Mouse (Mus musculus) bone marrow macrophage, adult 2 months (primary cell): Measurements from ENCODE around the gene Rin3.

Source experiments
- CTCF ChIP-seq: IDR thresholded peaks from 2 replicates; pipeline ENCODE4 v1.5.1; 2012; ENCODE audit warnings: low read depth, mild to moderate bottlenecking, low read length, moderate library complexity
- POLR2A ChIP-seq: IDR thresholded peaks from 2 replicates; pipeline ENCODE4 v1.6.1; 2012; ENCODE audit warnings: mild to moderate bottlenecking, low read depth, low read length, borderline replicate concordance

- TF ChIP-seq CTCF (no peak), POLR2A (no peak)
These were observed 16.4 kb upstream of the Rin3 start for GRCm38 (mm10) chr12:102266433-102266832.
